Mouse (Mus musculus): ENCODE results near the gene Rps21. TPM values are rescaled to one million over a fixed set of nuclear protein-coding genes. Genes with fewer than 3 reads are reported as not detected.
"Not testable (repeated sequence)": the region's sequence is repeated elsewhere in the genome, so short reads cannot be mapped to it uniquely, and the experiment has no call there.

Rps21 gene
- polyA plus RNA-seq, 1 experiment from 2014 or later: 390 TPM

GRCm38 (mm10) chr2:180258951-180259484 lies 1.8 kb downstream of the Rps21 start:
- not testable (repeated sequence) for H3K9me3 ChIP-seq (replicated peaks; ENCODE audit: control insufficient read depth, low read length); H3K9ac ChIP-seq (ENCODE audit: low read depth, low read length); H3K4me2 ChIP-seq; H3K27ac ChIP-seq (ENCODE audit: low read depth, low read length); H3K27me3 ChIP-seq (ENCODE audit: control insufficient read depth, insufficient read depth, low read length); H3K4me3 ChIP-seq (ENCODE audit: low read depth, low read length); ATAC-seq (replicated peaks; ENCODE audit: insufficient number of reproducible peaks, low FRiP score, low TSS enrichment)
- H3K4me1 ChIP-seq (ENCODE audit: control insufficient read depth, insufficient read depth, low read length): peaks cover 12% of the 10 kb centered on the region
- WGBS (ENCODE audit: insufficient replicate concordance): 73% methylated on average over 10 of the region's 10 CpGs
- H3K36me3 ChIP-seq (ENCODE audit: control insufficient read depth, insufficient read depth, low read length): peaks cover 12% of the 10 kb centered on the region

GRCm38 (mm10) chr2:180259826-180260609 lies 2.8 kb downstream of the Rps21 start:
- ATAC-seq (replicated peaks; ENCODE audit: insufficient number of reproducible peaks, low FRiP score, low TSS enrichment); H3K27ac ChIP-seq (ENCODE audit: low read depth, low read length); H3K9ac ChIP-seq (ENCODE audit: low read depth, low read length); H3K27me3 ChIP-seq (ENCODE audit: control insufficient read depth, insufficient read depth, low read length); H3K4me3 ChIP-seq (ENCODE audit: low read depth, low read length); H3K9me3 ChIP-seq (replicated peaks; ENCODE audit: control insufficient read depth, low read length); H3K4me2 ChIP-seq: not testable (repeated sequence)
- Histone ChIP-seq H3K36me3 (ENCODE audit: control insufficient read depth, insufficient read depth, low read length) (peaks cover 12% of the 10 kb centered on the region), H3K4me1 (ENCODE audit: control insufficient read depth, insufficient read depth, low read length) (peaks cover 12% of the 10 kb centered on the region)
- 71% methylated on average over 17 of the region's 17 CpGs for WGBS (ENCODE audit: insufficient replicate concordance)

GRCm38 (mm10) chr2:180260610-180261480 lies 3.7 kb downstream of the Rps21 start:
- 61% methylated on average over 8 of the region's 8 CpGs for WGBS (ENCODE audit: insufficient replicate concordance)
- Histone ChIP-seq H3K27ac (ENCODE audit: low read depth, low read length) (no peak overlapping the region), H3K4me2 (no peak overlapping the region)

GRCm38 (mm10) chr2:180261901-180262300 lies 4.7 kb downstream of the Rps21 start:
- Histone ChIP-seq H3K4me2 (no peak overlapping the region), H3K9ac (ENCODE audit: low read depth, low read length) (no peak overlapping the region), H3K4me1 (ENCODE audit: control insufficient read depth, insufficient read depth, low read length) (peaks cover 7% of the 10 kb centered on the region), H3K27ac (ENCODE audit: low read depth, low read length) (no peak overlapping the region), H3K36me3 (ENCODE audit: control insufficient read depth, insufficient read depth, low read length) (peaks cover 12% of the 10 kb centered on the region), H3K27me3 (ENCODE audit: control insufficient read depth, insufficient read depth, low read length) (no peaks in the 10 kb centered on the region), H3K4me3 (ENCODE audit: low read depth, low read length) (no peak overlapping the region), H3K9me3 (replicated peaks; ENCODE audit: control insufficient read depth, low read length) (no peaks in the 10 kb centered on the region)
- ATAC-seq (replicated peaks; ENCODE audit: insufficient number of reproducible peaks, low FRiP score, low TSS enrichment): no peak
- WGBS (ENCODE audit: insufficient replicate concordance): 94% methylated on average over 7 of the region's 7 CpGs

More at GRCm38 (mm10) chr2:180260610-180261480, 3.7 kb downstream of the Rps21 start:
- Histone ChIP-seq H3K36me3 (ENCODE audit: control insufficient read depth, insufficient read depth, low read length) (peaks cover 12% of the 10 kb centered on the region), H3K4me3 (ENCODE audit: low read depth, low read length) (no peak overlapping the region), H3K4me1 (ENCODE audit: control insufficient read depth, insufficient read depth, low read length) (peaks cover 10% of the 10 kb centered on the region), H3K9ac (ENCODE audit: low read depth, low read length) (no peak overlapping the region), H3K9me3 (replicated peaks; ENCODE audit: control insufficient read depth, low read length) (no peaks in the 10 kb centered on the region), H3K27me3 (ENCODE audit: control insufficient read depth, insufficient read depth, low read length) (no peaks in the 10 kb centered on the region)
- ATAC-seq (replicated peaks; ENCODE audit: insufficient number of reproducible peaks, low FRiP score, low TSS enrichment): no peak

GRCm38 (mm10) chr2:180262441-180262840 lies 5.3 kb downstream of the Rps21 start:
- Histone ChIP-seq H3K9ac (ENCODE audit: low read depth, low read length) (no peak overlapping the region), H3K4me3 (ENCODE audit: low read depth, low read length) (no peak overlapping the region), H3K4me2 (no peak overlapping the region), H3K36me3 (ENCODE audit: control insufficient read depth, insufficient read depth, low read length) (peaks cover 12% of the 10 kb centered on the region), H3K9me3 (replicated peaks; ENCODE audit: control insufficient read depth, low read length) (no peaks in the 10 kb centered on the region), H3K27ac (ENCODE audit: low read depth, low read length) (no peak overlapping the region), H3K4me1 (ENCODE audit: control insufficient read depth, insufficient read depth, low read length) (peaks cover 7% of the 10 kb centered on the region), H3K27me3 (ENCODE audit: control insufficient read depth, insufficient read depth, low read length) (no peaks in the 10 kb centered on the region)
- 62% methylated on average over 3 of the region's 3 CpGs for WGBS (ENCODE audit: insufficient replicate concordance)
- ATAC-seq (replicated peaks; ENCODE audit: insufficient number of reproducible peaks, low FRiP score, low TSS enrichment): no peak

- WGBS (ENCODE audit: insufficient replicate concordance): 76% methylated on average over 10 of the region's 10 CpGs
- ATAC-seq (replicated peaks; ENCODE audit: insufficient number of reproducible peaks, low FRiP score, low TSS enrichment): no peak
- Histone ChIP-seq H3K9ac (ENCODE audit: low read depth, low read length) (no peak overlapping the region), H3K27ac (ENCODE audit: low read depth, low read length) (no peak overlapping the region), H3K4me1 (ENCODE audit: control insufficient read depth, insufficient read depth, low read length) (peaks cover 6% of the 10 kb centered on the region), H3K9me3 (replicated peaks; ENCODE audit: control insufficient read depth, low read length) (no peaks in the 10 kb centered on the region), H3K27me3 (ENCODE audit: control insufficient read depth, insufficient read depth, low read length) (no peaks in the 10 kb centered on the region), H3K4me3 (ENCODE audit: low read depth, low read length) (no peak overlapping the region), H3K36me3 (ENCODE audit: control insufficient read depth, insufficient read depth, low read length) (peaks cover 12% of the 10 kb centered on the region), H3K4me2 (no peak overlapping the region)
Observed at GRCm38 (mm10) chr2:180262891-180263290, 5.7 kb downstream of the Rps21 start.

- Histone ChIP-seq H3K9me3 (replicated peaks; ENCODE audit: control insufficient read depth, low read length) (no peaks in the 10 kb centered on the region), H3K27me3 (ENCODE audit: control insufficient read depth, insufficient read depth, low read length) (no peaks in the 10 kb centered on the region), H3K4me3 (ENCODE audit: low read depth, low read length) (no peak overlapping the region), H3K27ac (ENCODE audit: low read depth, low read length) (no peak overlapping the region), H3K36me3 (ENCODE audit: control insufficient read depth, insufficient read depth, low read length) (peaks cover 4% of the 10 kb centered on the region; the same call in 1 of the 2 replicates), H3K9ac (ENCODE audit: low read depth, low read length) (no peak overlapping the region), H3K4me1 (ENCODE audit: control insufficient read depth, insufficient read depth, low read length) (peaks cover 25% of the 10 kb centered on the region), H3K4me2 (no peak overlapping the region)
- WGBS (ENCODE audit: insufficient replicate concordance): 56% methylated on average over 2 of the region's 2 CpGs
- ATAC-seq (replicated peaks; ENCODE audit: insufficient number of reproducible peaks, low FRiP score, low TSS enrichment): no peak
Observed at GRCm38 (mm10) chr2:180267955-180268354, 10.8 kb downstream of the Rps21 start.

- Histone ChIP-seq H3K9ac (ENCODE audit: low read depth, low read length) (no peak overlapping the region), H3K27me3 (ENCODE audit: control insufficient read depth, insufficient read depth, low read length) (no peaks in the 10 kb centered on the region), H3K9me3 (replicated peaks; ENCODE audit: control insufficient read depth, low read length) (no peaks in the 10 kb centered on the region), H3K36me3 (ENCODE audit: control insufficient read depth, insufficient read depth, low read length) (no peaks in the 10 kb centered on the region; the same call in 1 of the 2 replicates), H3K4me2 (no peak overlapping the region), H3K4me3 (ENCODE audit: low read depth, low read length) (no peak overlapping the region), H3K4me1 (ENCODE audit: control insufficient read depth, insufficient read depth, low read length) (peaks cover 27% of the 10 kb centered on the region), H3K27ac (ENCODE audit: low read depth, low read length) (no peak overlapping the region)
- WGBS (ENCODE audit: insufficient replicate concordance): 88% methylated on average over 10 of the region's 10 CpGs
- no peak for ATAC-seq (replicated peaks; ENCODE audit: insufficient number of reproducible peaks, low FRiP score, low TSS enrichment)
Observed at GRCm38 (mm10) chr2:180269329-180269728, 12.2 kb downstream of the Rps21 start.

Data from heart, embryonic 11.5 days (tissue).